Mouse (Mus musculus): ENCODE measurements around the gene Snapc4. TPM values are rescaled to one million over a fixed set of nuclear protein-coding genes. Genes with fewer than 3 reads are reported as not detected.

Snapc4 gene
- 10 to 100 TPM; 72.5 to 88.9 TPM for total RNA-seq (2021)
- long read RNA-seq, experiment 1, full-length matches to known transcripts, result 4 of 19 reads
- long read RNA-seq, experiment 1, partial matches to known transcripts, result 7 of 19 reads
- long read RNA-seq, experiment 1, other reads (novel, unspliced or antisense), result 8 of 19 reads
- long read RNA-seq, experiment 2, full-length matches to known transcripts, result 4 of 27 reads
- long read RNA-seq, experiment 2, partial matches to known transcripts, result 6 of 27 reads
- long read RNA-seq, experiment 2, other reads (novel, unspliced or antisense), result 17 of 27 reads

DNA sequence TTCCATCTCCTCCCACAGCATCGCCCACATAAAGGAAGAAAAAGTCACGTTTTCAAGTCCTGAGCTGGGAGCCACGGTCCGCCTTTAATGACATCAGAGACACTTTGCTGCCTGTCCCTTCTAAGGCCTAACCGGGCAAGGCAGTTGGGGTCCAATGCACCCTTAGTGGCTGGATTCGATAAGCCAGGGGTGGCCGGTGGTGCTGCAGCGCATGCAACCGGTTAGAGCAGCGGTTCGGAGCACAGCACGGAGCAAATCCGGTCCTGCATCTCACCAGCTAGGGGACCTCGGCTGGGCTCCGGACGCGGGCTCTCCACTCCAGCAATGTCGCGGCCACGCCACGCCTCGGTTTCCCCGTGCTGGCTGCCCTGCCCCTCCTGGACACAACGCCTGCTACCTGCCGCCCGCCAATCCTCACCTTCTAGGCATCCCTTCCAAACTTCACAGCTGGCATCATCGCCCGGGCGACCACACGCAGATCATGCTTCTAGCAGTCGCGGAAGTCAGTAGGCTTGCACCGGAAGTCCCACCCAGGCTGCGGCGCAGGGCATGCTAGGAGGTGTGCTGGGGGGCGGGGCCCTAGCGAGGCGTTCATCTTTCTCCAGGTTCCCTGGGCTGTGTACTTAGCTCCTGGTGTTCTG is at the start of gene Snapc4:
Gene Snapc4 (minus strand): TSS at position 523 of the 641 bp plus-strand sequence.
- H3K27ac ChIP-seq, result peak within 1 kb of the TSS; percentile 82
- DNase-seq (ENCODE audit: low spot score in 2 of 2), result peak; percentile 83 to 85
- peak within 1 kb of the TSS; percentile 92 for H3K4me3 ChIP-seq
- no peak for TF ChIP-seq CTCF (conservative IDR thresholded peaks at IDR 0.05)

DNA sequence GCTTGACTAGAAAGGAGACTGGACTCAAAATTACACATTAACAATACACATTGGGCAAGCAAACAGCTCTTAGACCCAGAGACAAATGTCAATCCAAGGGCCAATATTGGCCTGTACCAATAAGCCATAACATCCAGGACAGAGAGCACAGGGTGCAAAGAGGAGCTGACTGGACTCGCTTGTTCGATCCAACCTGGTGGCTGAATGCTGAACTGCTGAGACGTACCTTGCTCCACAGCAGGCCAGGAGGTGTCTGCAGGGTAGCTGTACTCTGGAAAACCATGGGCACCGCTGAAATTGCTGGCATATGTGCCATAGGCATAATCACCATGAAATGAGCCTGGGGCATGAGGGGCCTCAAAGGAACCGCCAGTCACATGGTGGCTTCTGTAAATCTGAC is 49.4 kb upstream of the Snapc4 start:
- peak; percentile 26; the same call in 1 of the 2 replicates for TF ChIP-seq CTCF (conservative IDR thresholded peaks at IDR 0.05)
- Histone ChIP-seq H3K27ac (no peak overlapping the region), H3K4me3 (no peak overlapping the region)
- no peak for DNase-seq (ENCODE audit: low spot score in 2 of 2)

DNA sequence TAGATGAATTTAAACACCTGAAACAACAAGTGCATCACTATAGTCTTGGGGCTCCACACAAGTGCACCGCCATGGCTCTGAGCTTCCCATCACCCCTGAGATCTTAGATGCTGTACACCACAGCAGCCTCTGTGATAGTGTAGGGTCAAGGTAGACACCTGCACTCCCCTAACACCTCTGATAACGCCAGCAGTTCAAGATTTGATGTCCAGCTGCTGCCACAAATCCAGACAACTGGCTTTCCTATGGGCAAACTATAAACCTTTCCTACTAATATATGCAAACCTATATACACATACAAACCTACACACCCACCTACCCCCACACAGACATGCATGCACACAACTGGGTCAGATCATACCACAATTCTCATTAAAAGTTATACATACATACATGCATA is 44.1 kb upstream of the Snapc4 start:
- no peak overlapping the region for H3K4me3 ChIP-seq
- TF ChIP-seq CTCF (conservative IDR thresholded peaks at IDR 0.05), result no peak
- no peak overlapping the region for H3K27ac ChIP-seq
- DNase-seq (ENCODE audit: low spot score in 2 of 2), result no peak

DNA sequence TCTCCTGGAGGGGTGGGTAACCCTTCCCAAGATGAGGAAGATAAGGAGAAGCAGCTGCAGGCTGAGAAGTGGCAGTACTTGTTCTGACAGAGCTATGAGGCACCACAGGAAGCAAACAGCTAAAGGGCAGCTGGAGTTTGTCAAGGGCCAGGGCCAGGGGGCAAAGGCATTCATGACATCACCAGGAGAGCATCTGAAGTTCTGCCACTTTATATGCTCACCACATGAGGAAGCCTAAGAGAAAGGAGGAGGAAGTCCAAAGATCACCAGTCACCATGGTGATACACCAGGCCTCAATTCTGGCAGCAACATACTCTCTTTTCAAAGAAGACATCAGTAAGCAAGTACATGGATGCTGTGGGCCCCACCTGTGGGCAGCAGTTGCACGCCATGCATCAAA is 42.6 kb upstream of the Snapc4 start:
- no peak for DNase-seq (ENCODE audit: low spot score in 2 of 2)
- Histone ChIP-seq H3K4me3 (no peak overlapping the region), H3K27ac (no peak overlapping the region)
- TF ChIP-seq CTCF (conservative IDR thresholded peaks at IDR 0.05), result no peak

DNA sequence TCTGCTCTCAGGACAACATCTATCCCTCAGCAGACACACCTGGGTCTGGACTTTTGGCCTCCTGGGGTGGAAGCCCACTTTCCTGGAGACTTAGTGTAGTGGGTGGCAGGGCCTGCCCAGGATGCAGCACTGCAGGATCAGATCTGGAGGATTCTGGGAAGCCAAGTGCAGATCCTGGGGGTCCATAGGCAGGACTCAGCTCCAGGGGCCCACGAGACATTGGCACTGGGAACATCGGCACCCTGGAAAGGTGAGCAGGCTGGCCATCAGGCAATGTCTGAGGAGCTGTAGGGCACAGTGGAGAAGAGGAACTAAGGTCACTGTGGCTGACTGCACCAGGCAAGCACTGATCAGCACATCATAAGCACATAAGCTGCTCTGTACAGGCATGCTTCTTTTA is 41.5 kb upstream of the Snapc4 start:
- Histone ChIP-seq H3K4me3 (no peak overlapping the region), H3K27ac (no peak overlapping the region)
- TF ChIP-seq CTCF (conservative IDR thresholded peaks at IDR 0.05), result no peak
- DNase-seq (ENCODE audit: low spot score in 2 of 2), result no peak

DNA sequence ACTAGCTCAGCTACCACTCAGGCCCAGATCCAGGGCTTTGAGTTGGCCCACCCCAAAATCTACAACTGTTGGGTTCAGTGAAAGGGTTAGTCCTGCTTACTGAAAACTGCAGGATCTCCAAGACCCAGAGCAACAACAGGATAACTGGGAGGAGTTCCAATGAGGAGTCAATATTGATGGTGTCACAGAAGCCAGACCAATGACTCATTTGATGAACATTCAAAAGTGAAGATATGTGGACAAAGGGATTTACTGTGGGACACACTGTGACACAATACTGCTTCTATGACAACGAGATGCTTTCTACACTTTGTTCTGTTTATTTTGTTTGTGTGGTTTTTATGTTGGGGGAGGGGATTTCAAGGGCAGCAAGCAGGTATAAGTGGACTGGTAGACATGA is 37.7 kb upstream of the Snapc4 start:
- Histone ChIP-seq H3K4me3 (no peak overlapping the region), H3K27ac (no peak overlapping the region)
- no peak for DNase-seq (ENCODE audit: low spot score in 2 of 2)
- no peak for TF ChIP-seq CTCF (conservative IDR thresholded peaks at IDR 0.05)

DNA sequence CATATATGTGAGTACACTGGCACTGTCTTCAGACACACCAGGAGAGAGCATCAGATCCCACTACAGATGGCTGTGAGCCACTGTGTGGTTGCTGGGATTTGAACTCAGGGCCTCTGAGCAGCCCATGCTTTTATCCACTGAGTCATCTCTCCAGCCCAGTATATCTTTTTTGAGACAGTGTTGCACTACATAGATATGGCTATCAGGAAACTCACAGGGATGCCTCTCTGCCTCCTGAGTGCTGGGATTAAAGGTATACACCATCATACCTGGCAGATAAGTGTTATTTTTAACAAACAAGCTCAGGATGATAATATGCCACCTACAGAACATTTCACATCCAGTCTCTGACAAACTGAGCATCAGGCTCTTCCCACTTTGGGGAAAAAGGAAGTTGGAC is 36.6 kb upstream of the Snapc4 start:
- no peak for DNase-seq (ENCODE audit: low spot score in 2 of 2)
- no peak overlapping the region for H3K4me3 ChIP-seq
- TF ChIP-seq CTCF (conservative IDR thresholded peaks at IDR 0.05), result no peak
- no peak overlapping the region for H3K27ac ChIP-seq

DNA sequence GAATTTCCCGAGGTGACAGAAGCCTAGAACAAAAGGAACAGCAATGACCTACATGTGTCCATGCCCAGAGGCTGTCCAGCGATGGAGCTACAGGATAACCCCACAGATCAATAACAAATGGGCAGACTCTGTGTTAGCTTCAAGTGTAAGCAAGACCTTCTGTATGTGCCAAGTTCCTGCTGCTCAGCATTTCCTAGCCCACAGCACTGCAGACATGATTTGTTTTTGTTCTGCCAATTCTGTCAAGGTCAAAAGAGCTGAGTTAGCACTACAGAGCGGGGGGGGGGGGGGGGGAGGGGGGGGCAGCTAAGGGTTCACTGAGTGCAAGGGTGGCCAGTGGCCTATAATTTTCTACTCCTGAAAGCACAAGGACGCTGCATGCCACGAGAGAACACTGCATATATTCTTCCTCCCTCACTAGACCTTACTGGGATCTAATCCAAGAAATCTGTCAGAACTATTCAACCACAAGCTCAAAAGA is 30.5 kb upstream of the Snapc4 start:
- peak overlapping the region; percentile 85 for H3K27ac ChIP-seq

DNA sequence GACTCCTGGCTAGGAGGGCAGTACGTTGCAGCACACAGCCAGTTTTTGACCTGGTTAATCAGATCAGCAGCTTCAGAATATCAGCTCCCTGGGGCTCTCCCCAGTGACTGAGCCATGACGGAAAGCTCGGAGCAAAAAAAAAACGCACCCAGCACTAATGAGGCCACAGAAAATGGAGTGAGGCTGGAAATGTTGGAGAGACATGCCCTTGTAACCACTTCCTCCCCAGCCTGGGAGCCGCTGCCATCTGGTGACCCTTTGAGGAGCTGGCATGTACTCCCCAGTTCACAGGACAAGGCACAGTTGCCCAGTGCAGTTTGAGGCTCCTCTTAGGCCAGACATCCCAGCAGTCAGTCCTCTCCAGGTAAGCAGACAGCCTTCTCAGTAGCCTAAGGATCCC is 29.6 kb upstream of the Snapc4 start:
- Histone ChIP-seq H3K27ac (peak overlapping the region; percentile 84), H3K4me3 (no peak overlapping the region)
- 0 out of 2 replicates have a peak, but pooled peaks have one; percentile 7 for TF ChIP-seq CTCF (conservative IDR thresholded peaks at IDR 0.05)
- DNase-seq (ENCODE audit: low spot score in 2 of 2), result no peak

More for the DNA sequence above, 30.5 kb upstream of the Snapc4 start:
- no peak for DNase-seq (ENCODE audit: low spot score in 2 of 2)
- TF ChIP-seq CTCF (conservative IDR thresholded peaks at IDR 0.05), result no peak
- H3K4me3 ChIP-seq, result no peak overlapping the region

DNA sequence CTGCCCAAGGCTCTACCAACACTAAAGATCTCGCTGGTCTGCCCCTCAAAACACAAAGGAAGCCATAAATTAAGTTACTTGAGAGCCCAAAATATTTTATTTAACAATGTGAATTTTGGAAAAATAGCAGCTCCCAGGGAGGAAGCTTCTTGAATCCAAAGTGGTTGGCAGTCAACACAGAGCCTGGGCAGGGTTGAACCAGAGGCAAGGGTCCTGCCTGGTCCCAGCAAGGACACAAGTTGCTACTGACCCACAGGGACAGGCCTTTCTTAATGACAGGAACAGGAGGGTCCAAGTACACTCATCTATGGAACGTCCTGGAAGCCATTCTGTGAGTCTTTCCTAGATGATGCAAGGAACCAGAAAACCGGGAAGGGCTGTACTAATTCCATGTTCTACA is 28.9 kb upstream of the Snapc4 start:
- TF ChIP-seq CTCF (conservative IDR thresholded peaks at IDR 0.05), result no peak
- Histone ChIP-seq H3K27ac (peak overlapping the region; percentile 96), H3K4me3 (peak overlapping the region; percentile 99)
- DNase-seq (ENCODE audit: low spot score in 2 of 2), result no peak

DNA sequence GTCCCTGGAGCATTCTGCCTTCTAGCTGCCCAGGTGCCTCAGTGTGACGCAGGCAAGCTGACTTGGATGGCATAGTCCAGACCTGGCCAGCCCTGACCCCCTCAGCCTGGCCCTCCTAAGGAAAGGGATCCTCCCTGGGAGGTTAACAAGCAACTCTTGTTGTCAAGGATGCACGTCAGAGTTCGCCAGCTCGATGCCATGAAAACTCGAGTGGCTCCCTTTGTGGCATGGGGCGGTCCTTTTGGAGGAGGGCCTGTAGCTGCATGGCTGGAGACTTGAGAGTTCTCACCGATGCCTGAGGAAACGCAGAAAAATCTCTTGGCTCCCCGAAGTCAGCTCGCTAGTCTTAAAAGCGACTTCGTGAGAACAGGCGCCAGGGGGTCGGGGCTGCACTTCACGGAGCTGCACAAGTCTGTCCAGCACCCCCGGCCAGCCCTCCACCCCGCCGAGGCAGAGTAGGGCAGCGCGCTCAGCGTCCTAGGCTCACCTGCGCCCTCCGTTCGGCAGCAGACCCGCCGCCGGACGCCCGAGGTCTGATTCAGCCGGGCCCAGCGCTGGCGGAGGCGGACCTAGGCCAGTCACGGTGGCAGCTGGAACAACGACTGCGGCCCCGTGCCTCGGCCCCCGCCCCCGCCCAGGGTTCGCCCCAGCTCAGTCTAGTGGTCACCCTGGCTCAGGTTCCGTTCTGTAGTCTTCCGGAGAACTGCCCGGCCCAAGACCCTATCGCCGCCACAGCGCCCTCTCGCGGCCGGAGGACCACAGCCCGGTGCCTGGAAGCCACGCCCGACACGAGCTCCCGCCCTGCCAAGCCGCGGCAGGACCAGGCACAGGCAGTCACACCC is 28.3 kb upstream of the Snapc4 start, which contains the start of gene Inpp5e:
Gene Inpp5e (minus strand): TSS at position 689 of the 842 bp plus-strand sequence.
- peak; percentile 94 to 99 for DNase-seq (ENCODE audit: low spot score in 2 of 2)
- peak within 1 kb of the TSS; percentile 96 for H3K27ac ChIP-seq
- peak within 1 kb of the TSS; percentile 99 for H3K4me3 ChIP-seq
- TF ChIP-seq CTCF (conservative IDR thresholded peaks at IDR 0.05), result peak; percentile 97

DNA sequence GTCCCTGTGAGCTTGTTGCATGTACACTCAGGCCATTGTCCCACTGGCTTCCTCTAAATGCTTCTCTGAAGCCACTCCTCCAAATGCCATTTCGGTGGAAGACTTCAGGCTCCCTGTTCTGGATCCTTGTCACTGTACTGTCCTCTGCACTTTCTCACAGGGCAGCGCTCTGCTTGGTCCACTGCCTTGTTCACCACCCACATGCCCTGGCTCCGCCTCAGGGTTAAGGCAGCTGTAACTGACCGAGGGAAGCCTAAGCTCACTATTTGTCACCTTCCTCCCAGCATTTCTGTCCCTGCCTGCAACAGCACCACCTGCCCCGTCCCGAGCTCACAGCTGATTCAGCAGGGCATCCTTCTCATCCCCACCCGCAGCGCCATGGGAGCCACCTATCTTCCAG is 22.9 kb upstream of the Snapc4 start:
- Histone ChIP-seq H3K27ac (no peak overlapping the region), H3K4me3 (no peak overlapping the region)
- no peak for DNase-seq (ENCODE audit: low spot score in 2 of 2)
- TF ChIP-seq CTCF (conservative IDR thresholded peaks at IDR 0.05), result no peak

DNA sequence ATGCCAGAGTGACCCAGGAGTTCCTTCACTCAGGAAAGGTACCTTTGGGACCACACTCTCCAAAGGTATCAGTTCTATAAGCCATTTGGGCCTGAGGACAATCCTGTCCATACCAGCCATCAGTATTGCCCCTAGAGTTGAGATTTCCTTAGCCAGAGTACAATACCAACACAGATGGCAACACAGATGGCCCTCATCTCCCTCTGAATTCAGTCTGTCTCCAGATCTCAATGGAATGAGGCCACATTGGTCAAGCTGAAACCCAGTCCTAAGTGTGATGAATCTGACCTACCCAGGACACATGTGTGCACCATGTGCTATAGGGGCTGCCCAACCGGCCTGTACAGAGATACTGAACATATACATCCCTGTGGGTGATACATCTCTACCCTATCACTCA is 21.8 kb upstream of the Snapc4 start:
- no peak for TF ChIP-seq CTCF (conservative IDR thresholded peaks at IDR 0.05)
- no peak for DNase-seq (ENCODE audit: low spot score in 2 of 2)
- Histone ChIP-seq H3K4me3 (no peak overlapping the region), H3K27ac (0 out of 2 replicates have a peak overlapping the region, but pooled peaks have one; percentile 11)

Data from layer of hippocampus, adult 2 months (tissue).